Mouse (Mus musculus): ENCODE results near the gene G6pc3. TPM values are rescaled to one million over a fixed set of nuclear protein-coding genes. Genes with fewer than 3 reads are reported as not detected.
A peak's percentile ranks its signal among the peaks of the same experiment; 100 is the strongest.

G6pc3 gene
- total RNA-seq, 2 experiments from 2014 or later = 61.8 to 144 TPM

- no peak for ATAC-seq (replicated peaks; ENCODE audit: poor library complexity)
These were observed 28.0 kb downstream of the G6pc3 start for GRCm38 (mm10) chr11:102217396-102217795.

GRCm38 (mm10) chr11:102217876-102218430 lies 28.5 kb downstream of the G6pc3 start:
- no peak for ATAC-seq (replicated peaks; ENCODE audit: poor library complexity)

- peak; percentile 91 for ATAC-seq (replicated peaks; ENCODE audit: poor library complexity)
These were observed 29.4 kb downstream of the G6pc3 start for GRCm38 (mm10) chr11:102218783-102219182.

GRCm38 (mm10) chr11:102219247-102219993 lies 30.0 kb downstream of the G6pc3 start:
- ATAC-seq (replicated peaks; ENCODE audit: poor library complexity) = no peak; the same call in 1 of the 2 replicates

- ATAC-seq (replicated peaks; ENCODE audit: poor library complexity) = no peak
These were observed 30.6 kb downstream of the G6pc3 start for GRCm38 (mm10) chr11:102219994-102220346.

GRCm38 (mm10) chr11:102220451-102220850 lies 31.0 kb downstream of the G6pc3 start:
- no peak for ATAC-seq (replicated peaks; ENCODE audit: poor library complexity)

GRCm38 (mm10) chr11:102221243-102221953 lies 32.0 kb downstream of the G6pc3 start:
- ATAC-seq (replicated peaks; ENCODE audit: poor library complexity) = no peak

- no peak for ATAC-seq (replicated peaks; ENCODE audit: poor library complexity)
These were observed 32.5 kb downstream of the G6pc3 start for GRCm38 (mm10) chr11:102221954-102222351.

- peak; percentile 37 for ATAC-seq (replicated peaks; ENCODE audit: poor library complexity)
These were observed 33.7 kb downstream of the G6pc3 start for GRCm38 (mm10) chr11:102223166-102223565.

- ATAC-seq (replicated peaks; ENCODE audit: poor library complexity) = no peak
These were observed 35.3 kb downstream of the G6pc3 start for GRCm38 (mm10) chr11:102224686-102225085.

GRCm38 (mm10) chr11:102225221-102225620 lies 35.8 kb downstream of the G6pc3 start:
- ATAC-seq (replicated peaks; ENCODE audit: poor library complexity) = no peak

- no peak for ATAC-seq (replicated peaks; ENCODE audit: poor library complexity)
These were observed 36.9 kb downstream of the G6pc3 start for GRCm38 (mm10) chr11:102226067-102226978.

GRCm38 (mm10) chr11:102227270-102228190 lies 38.1 kb downstream of the G6pc3 start:
- ATAC-seq (replicated peaks; ENCODE audit: poor library complexity) = no peak

- ATAC-seq (replicated peaks; ENCODE audit: poor library complexity) = no peak
These were observed 38.7 kb downstream of the G6pc3 start for GRCm38 (mm10) chr11:102228191-102228545.

- ATAC-seq (replicated peaks; ENCODE audit: poor library complexity) = no peak
These were observed 39.3 kb downstream of the G6pc3 start for GRCm38 (mm10) chr11:102228646-102229268.

- no peak; the same call in 1 of the 2 replicates for ATAC-seq (replicated peaks; ENCODE audit: poor library complexity)
These were observed 40.0 kb downstream of the G6pc3 start for GRCm38 (mm10) chr11:102229331-102229953.

GRCm38 (mm10) chr11:102230006-102230741 lies 40.8 kb downstream of the G6pc3 start, which contains the start of gene Hdac5:
Hdac5 (minus strand) TSS chr11:102230166.
- peak; percentile 99 for ATAC-seq (replicated peaks; ENCODE audit: poor library complexity)

GRCm38 (mm10) chr11:102236022-102236421 lies 46.6 kb downstream of the G6pc3 start:
- no peak for ATAC-seq (replicated peaks; ENCODE audit: poor library complexity)

Measured in megakaryocyte progenitor cell, adult 5-6 weeks (primary cell).